Mouse (Mus musculus): ENCODE measurements at regions not wholly inside any gene's neighbourhood (a gene's known extent, or its start where the extent isn't known, plus 50 kb on each side); places are given as distances from the start of the nearest gene placed in this dataset.

DNA sequence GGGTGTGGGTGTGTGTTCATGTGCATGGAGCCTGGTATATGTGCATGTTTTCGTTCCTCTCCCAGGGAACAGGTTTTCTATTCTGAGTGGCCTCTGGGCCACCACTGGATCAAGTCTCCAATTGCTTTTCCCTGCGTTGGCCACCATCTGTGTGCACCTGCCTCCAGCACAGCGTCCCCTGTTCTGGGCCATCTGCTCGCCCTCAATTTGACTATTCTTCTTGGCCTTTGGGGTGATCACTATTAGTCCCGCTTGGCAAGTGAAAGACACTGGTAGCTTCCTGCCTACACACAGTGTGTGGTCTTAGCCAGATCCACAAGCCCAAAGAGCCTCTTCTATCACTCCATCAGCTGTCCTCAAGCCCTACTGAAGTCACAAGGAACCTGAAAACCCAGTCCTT is 80.8 kb upstream of the Ppp1r26 start:
- H3K4me3 ChIP-seq (ENCODE audit: low read length): no peak overlapping the region
- 88% methylated on average over 5 of the region's 5 CpGs for WGBS
- no peaks in the 10 kb centered on the region for H3K9me3 ChIP-seq (ENCODE audit: control insufficient read depth, low read length)
- no peak overlapping the region for H3K9ac ChIP-seq (ENCODE audit: low read length)
- H3K4me2 ChIP-seq (ENCODE audit: low read depth, low read length): no peak overlapping the region
- H3K27me3 ChIP-seq (ENCODE audit: control insufficient read depth, insufficient read depth, low read depth, low read length): no peaks in the 10 kb centered on the region
- H3K27ac ChIP-seq (ENCODE audit: low read length): no peak overlapping the region
- H3K36me3 ChIP-seq (ENCODE audit: control insufficient read depth, insufficient read depth, low read length): no peaks in the 10 kb centered on the region
- H3K4me1 ChIP-seq (replicated peaks; ENCODE audit: control insufficient read depth, insufficient read depth, low read length): peaks cover 11% of the 10 kb centered on the region; the same call in 1 of the 2 replicates
- ATAC-seq (ENCODE audit: low read depth): no peak

DNA sequence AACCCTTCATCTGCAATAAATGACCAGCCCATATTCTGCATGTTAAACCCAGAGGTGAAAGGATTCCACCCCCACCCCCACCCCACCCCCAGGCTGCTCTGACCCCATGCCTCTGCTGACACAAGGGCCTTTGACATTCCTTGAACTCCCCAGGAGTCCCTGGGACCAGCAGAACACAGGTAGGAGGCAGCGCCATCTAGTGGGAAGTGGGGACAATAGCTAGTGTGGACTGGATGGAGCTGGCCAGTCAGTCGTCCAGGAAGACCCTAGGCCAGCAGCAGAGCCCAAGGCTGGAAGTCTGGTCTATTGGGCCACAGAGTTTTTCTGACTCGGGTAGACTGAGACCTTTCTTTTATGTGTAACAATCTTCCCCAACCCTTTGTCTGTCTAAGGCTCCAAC is 71.8 kb upstream of the Ppp1r26 start:
- Histone ChIP-seq H3K27me3 (ENCODE audit: control insufficient read depth, insufficient read depth, low read depth, low read length) (no peaks in the 10 kb centered on the region), H3K4me3 (ENCODE audit: low read length) (no peak overlapping the region), H3K27ac (ENCODE audit: low read length) (no peak overlapping the region), H3K36me3 (ENCODE audit: control insufficient read depth, insufficient read depth, low read length) (no peaks in the 10 kb centered on the region), H3K4me1 (replicated peaks; ENCODE audit: control insufficient read depth, insufficient read depth, low read length) (peaks cover 8% of the 10 kb centered on the region; the same call in 1 of the 2 replicates), H3K9ac (ENCODE audit: low read length) (no peak overlapping the region), H3K4me2 (ENCODE audit: low read depth, low read length) (no peak overlapping the region), H3K9me3 (ENCODE audit: control insufficient read depth, low read length) (no peaks in the 10 kb centered on the region)
- ATAC-seq (ENCODE audit: low read depth): peak; percentile 43; the same call in 1 of the 2 replicates
- 16% methylated on average over 3 of the region's 3 CpGs for WGBS

DNA sequence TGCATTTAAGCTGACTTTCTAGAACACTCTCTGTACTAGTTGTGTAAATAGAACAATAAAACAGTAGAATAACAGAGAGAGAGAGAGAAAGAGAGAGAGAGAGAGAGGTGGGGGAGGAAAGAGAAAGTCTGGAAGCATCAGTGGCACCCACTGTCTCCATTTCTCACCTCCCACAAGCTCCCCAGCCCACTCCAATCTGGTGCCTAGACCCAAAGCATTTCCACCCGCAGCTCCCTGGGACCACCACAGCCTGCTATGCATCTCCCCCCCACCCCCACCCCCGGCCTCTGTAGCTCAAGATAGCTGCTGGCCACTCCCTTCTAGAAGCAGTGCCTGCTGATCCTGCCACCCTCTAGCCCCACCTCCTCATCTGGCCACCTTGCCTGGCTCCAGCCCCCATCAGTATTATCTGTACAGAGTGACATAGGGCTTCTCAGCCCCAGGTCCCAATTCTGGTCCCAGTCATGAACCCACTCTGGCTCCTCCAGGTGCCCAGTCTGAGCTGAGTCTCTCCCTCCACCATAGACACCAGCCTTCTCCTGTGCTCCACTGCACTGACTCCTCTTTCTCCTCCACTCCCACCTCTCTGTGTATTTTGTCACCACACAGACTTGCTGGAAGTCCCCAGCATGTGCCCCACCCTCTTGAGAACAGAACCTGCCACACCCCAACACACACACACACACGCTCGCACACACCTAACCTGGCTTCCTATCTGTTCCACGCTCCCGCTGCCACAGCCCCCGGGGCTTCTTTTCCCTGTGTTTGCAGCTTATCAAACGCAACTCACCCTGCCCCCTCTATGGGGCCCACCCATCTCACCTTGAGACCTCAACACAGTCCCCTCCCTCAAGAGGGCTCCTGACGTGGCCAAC is 68.4 kb upstream of the Ppp1r26 start:
- Histone ChIP-seq H3K27ac (ENCODE audit: low read length) (no peak overlapping the region), H3K4me2 (ENCODE audit: low read depth, low read length) (no peak overlapping the region), H3K36me3 (ENCODE audit: control insufficient read depth, insufficient read depth, low read length) (no peaks in the 10 kb centered on the region), H3K9ac (ENCODE audit: low read length) (no peak overlapping the region), H3K4me3 (ENCODE audit: low read length) (no peak overlapping the region), H3K4me1 (replicated peaks; ENCODE audit: control insufficient read depth, insufficient read depth, low read length) (no peaks in the 10 kb centered on the region), H3K27me3 (ENCODE audit: control insufficient read depth, insufficient read depth, low read depth, low read length) (no peaks in the 10 kb centered on the region), H3K9me3 (ENCODE audit: control insufficient read depth, low read length) (no peaks in the 10 kb centered on the region)
- no peak for ATAC-seq (ENCODE audit: low read depth)
- 49% methylated on average over 9 of the region's 9 CpGs for WGBS

DNA sequence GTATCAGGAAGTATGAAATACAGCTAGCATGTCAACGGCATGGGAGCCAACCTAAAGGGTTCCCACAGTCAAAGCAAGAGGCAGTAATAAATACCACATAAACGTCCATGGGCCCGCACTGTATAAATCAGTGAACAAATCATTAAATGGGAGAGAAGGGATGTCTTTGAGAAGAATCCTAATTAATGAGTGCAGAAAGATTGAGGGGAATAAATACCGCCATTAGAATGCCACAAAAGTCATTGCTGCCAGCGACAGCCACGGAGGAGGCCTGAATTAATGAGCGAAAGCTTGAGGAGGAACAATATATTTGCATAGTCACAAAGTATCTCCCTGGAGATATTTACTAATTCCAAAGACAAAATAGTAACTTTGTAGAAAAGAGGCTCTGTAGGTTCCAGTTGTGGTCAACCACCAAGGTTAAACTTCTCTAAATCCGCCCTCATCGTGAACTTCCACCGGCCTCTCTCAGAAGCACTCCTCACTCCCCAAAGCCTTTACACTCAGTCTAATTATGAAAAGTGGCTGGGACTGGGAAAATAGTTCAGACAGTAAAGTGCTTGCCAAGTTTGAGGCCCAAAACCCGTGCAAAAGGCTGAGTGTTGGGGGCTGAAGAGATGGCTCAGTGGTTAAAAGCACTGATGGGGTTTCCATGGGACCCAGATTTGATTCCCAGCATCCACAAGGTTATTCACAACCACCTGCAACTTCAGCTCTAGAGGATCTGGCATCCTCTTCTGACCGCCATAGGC is 64.4 kb upstream of the Ppp1r26 start:
- H3K9ac ChIP-seq (ENCODE audit: low read length): no peak overlapping the region
- no peak overlapping the region for H3K27ac ChIP-seq (ENCODE audit: low read length)
- H3K36me3 ChIP-seq (ENCODE audit: control insufficient read depth, insufficient read depth, low read length): no peaks in the 10 kb centered on the region
- no peaks in the 10 kb centered on the region for H3K9me3 ChIP-seq (ENCODE audit: control insufficient read depth, low read length)
- 85% methylated on average over 12 of the region's 12 CpGs for WGBS
- H3K4me1 ChIP-seq (replicated peaks; ENCODE audit: control insufficient read depth, insufficient read depth, low read length): 0 out of 2 replicates have a peak, but pooled peaks cover 1% of the 10 kb centered on the region
- H3K4me2 ChIP-seq (ENCODE audit: low read depth, low read length): no peak overlapping the region
- no peak for ATAC-seq (ENCODE audit: low read depth)
- no peaks in the 10 kb centered on the region for H3K27me3 ChIP-seq (ENCODE audit: control insufficient read depth, insufficient read depth, low read depth, low read length)
- H3K4me3 ChIP-seq (ENCODE audit: low read length): no peak overlapping the region

DNA sequence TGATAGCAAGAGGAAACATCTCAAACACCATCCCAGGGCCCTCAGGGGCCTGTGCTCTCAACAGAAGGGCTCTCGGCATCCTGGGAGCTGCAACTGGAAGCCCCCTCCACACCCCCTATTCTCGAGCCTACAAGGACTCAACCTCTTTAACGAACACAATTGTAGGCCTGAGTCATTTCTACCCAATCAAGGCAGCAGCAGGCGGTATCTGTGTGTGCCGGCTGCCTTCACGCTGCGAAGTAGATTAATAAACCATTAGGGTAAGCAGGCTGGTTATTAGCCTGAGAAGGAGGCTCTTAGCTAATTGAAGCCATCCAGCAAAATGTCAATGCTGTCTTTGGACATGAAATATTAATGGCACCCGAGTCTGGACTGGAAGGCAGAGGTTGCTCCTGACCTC is 61.7 kb upstream of the Ppp1r26 start:
- Histone ChIP-seq H3K4me3 (ENCODE audit: low read length) (no peak overlapping the region), H3K27ac (ENCODE audit: low read length) (no peak overlapping the region), H3K4me2 (ENCODE audit: low read depth, low read length) (no peak overlapping the region), H3K4me1 (replicated peaks; ENCODE audit: control insufficient read depth, insufficient read depth, low read length) (peaks cover 2% of the 10 kb centered on the region; the same call in 1 of the 2 replicates), H3K9ac (ENCODE audit: low read length) (no peak overlapping the region), H3K27me3 (ENCODE audit: control insufficient read depth, insufficient read depth, low read depth, low read length) (no peaks in the 10 kb centered on the region), H3K36me3 (ENCODE audit: control insufficient read depth, insufficient read depth, low read length) (no peaks in the 10 kb centered on the region), H3K9me3 (ENCODE audit: control insufficient read depth, low read length) (no peaks in the 10 kb centered on the region)
- WGBS: 73% methylated on average over 8 of the region's 8 CpGs
- no peak for ATAC-seq (ENCODE audit: low read depth)

DNA sequence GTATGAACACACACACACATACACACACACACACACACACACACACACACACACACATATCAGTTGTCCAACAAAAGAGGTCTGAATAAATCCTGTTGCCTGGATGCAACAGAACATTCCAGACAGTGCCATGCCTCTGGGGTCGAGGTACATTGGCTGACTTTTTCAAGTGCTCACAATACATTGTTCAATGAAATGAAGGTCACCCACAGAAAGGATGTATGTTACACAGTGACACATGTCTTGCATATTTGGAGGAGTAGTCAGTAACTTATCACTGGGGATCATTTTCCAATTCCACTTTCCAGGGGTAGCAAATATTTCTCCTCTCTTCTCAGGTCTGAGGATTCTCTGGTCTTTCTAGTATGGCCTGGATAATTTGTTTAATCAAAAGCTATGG is 59.8 kb upstream of the Ppp1r26 start:
- Histone ChIP-seq H3K9me3 (ENCODE audit: control insufficient read depth, low read length) (no peaks in the 10 kb centered on the region), H3K4me1 (replicated peaks; ENCODE audit: control insufficient read depth, insufficient read depth, low read length) (peaks cover 2% of the 10 kb centered on the region; the same call in 1 of the 2 replicates), H3K4me3 (ENCODE audit: low read length) (no peak overlapping the region), H3K4me2 (ENCODE audit: low read depth, low read length) (no peak overlapping the region), H3K9ac (ENCODE audit: low read length) (no peak overlapping the region), H3K27me3 (ENCODE audit: control insufficient read depth, insufficient read depth, low read depth, low read length) (no peaks in the 10 kb centered on the region), H3K36me3 (ENCODE audit: control insufficient read depth, insufficient read depth, low read length) (no peaks in the 10 kb centered on the region), H3K27ac (ENCODE audit: low read length) (no peak overlapping the region)
- no peak for ATAC-seq (ENCODE audit: low read depth)
- WGBS: 71% methylated on average over 1 of the region's 1 CpGs

DNA sequence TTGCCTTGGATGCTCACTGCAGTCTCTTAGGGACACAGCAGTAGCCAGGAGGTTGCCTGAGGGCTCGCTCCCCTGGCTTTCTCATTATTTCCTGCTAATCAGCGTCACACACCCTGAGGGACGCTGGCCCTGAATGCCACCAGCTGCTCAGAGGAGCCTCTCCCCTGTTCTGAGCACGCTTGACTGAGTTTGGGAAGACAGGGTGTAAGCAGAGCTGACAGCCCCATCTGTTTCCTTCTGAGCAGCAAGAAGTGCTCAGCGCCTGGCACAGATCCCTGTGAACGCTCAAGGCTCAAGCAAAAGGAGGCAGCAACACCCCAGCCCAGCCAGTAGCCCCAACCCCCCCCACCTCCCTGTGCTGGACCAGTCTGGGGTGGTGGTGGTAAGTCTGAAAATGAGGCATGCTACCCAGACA is 59.2 kb upstream of the Ppp1r26 start:
- peak; percentile 76 for ATAC-seq (ENCODE audit: low read depth)
- H3K4me1 ChIP-seq (replicated peaks; ENCODE audit: control insufficient read depth, insufficient read depth, low read length): peaks cover 2% of the 10 kb centered on the region; the same call in 1 of the 2 replicates
- no peaks in the 10 kb centered on the region for H3K36me3 ChIP-seq (ENCODE audit: control insufficient read depth, insufficient read depth, low read length)
- no peak overlapping the region for H3K27ac ChIP-seq (ENCODE audit: low read length)
- 16% methylated on average over 6 of the region's 6 CpGs for WGBS
- no peaks in the 10 kb centered on the region for H3K9me3 ChIP-seq (ENCODE audit: control insufficient read depth, low read length)
- no peaks in the 10 kb centered on the region for H3K27me3 ChIP-seq (ENCODE audit: control insufficient read depth, insufficient read depth, low read depth, low read length)
- no peak overlapping the region for H3K4me2 ChIP-seq (ENCODE audit: low read depth, low read length)
- H3K4me3 ChIP-seq (ENCODE audit: low read length): no peak overlapping the region
- no peak overlapping the region for H3K9ac ChIP-seq (ENCODE audit: low read length)

DNA sequence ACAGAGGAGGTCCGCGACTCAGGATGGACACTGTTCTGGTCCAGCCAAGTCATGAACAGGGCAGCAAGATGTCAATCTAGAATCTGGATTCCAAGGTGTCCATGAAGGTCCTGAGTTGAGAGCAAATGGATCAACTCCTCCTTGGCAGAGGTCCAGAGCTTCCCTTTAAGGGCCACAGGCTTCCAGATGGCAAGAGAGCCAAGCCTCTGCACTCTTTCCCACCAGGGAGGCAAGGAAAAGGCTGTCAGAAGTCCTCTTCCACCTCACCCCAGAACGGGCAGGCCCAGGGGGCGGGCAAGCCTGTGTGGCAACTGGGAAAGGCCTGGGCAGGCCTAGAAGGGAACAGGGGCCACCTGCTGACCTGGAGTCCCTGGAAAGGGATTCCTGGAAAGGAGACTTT is 58.7 kb upstream of the Ppp1r26 start:
- Histone ChIP-seq H3K36me3 (ENCODE audit: control insufficient read depth, insufficient read depth, low read length) (no peaks in the 10 kb centered on the region), H3K4me3 (ENCODE audit: low read length) (no peak overlapping the region), H3K9me3 (ENCODE audit: control insufficient read depth, low read length) (no peaks in the 10 kb centered on the region), H3K4me1 (replicated peaks; ENCODE audit: control insufficient read depth, insufficient read depth, low read length) (peaks cover 2% of the 10 kb centered on the region; the same call in 1 of the 2 replicates), H3K9ac (ENCODE audit: low read length) (no peak overlapping the region), H3K4me2 (ENCODE audit: low read depth, low read length) (no peak overlapping the region), H3K27ac (ENCODE audit: low read length) (no peak overlapping the region), H3K27me3 (ENCODE audit: control insufficient read depth, insufficient read depth, low read depth, low read length) (no peaks in the 10 kb centered on the region)
- no peak for ATAC-seq (ENCODE audit: low read depth)
- 72% methylated on average over 4 of the region's 4 CpGs for WGBS

DNA sequence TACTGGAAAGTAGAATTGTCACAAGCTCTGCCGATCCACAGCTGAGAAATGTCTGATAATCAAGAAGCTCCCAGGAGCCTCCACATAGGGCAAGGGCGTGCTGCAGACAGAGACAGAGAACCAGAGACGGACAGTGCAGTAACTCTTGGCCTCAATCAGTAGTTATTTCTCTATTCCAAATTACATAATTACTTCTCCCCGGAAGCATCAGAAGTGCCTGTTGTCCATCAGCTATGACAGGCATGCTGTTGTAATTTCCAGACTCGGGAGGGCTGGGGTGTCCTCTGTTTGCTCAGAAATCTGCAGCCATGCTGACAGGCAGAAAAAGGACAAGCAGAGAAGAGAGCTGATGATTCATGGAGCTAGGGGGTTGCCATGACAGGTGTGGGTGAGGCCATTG is 56.9 kb upstream of the Ppp1r26 start:
- no peaks in the 10 kb centered on the region for H3K9me3 ChIP-seq (ENCODE audit: control insufficient read depth, low read length)
- no peaks in the 10 kb centered on the region for H3K36me3 ChIP-seq (ENCODE audit: control insufficient read depth, insufficient read depth, low read length)
- H3K9ac ChIP-seq (ENCODE audit: low read length): no peak overlapping the region
- H3K4me2 ChIP-seq (ENCODE audit: low read depth, low read length): no peak overlapping the region
- H3K4me1 ChIP-seq (replicated peaks; ENCODE audit: control insufficient read depth, insufficient read depth, low read length): peaks cover 2% of the 10 kb centered on the region; the same call in 1 of the 2 replicates
- no peak overlapping the region for H3K4me3 ChIP-seq (ENCODE audit: low read length)
- WGBS: 75% methylated on average over 5 of the region's 5 CpGs
- H3K27me3 ChIP-seq (ENCODE audit: control insufficient read depth, insufficient read depth, low read depth, low read length): no peaks in the 10 kb centered on the region
- no peak overlapping the region for H3K27ac ChIP-seq (ENCODE audit: low read length)
- no peak for ATAC-seq (ENCODE audit: low read depth)

Measured in lung, embryonic 16.5 days (tissue).